Mouse (Mus musculus) testis, adult 2 months (tissue): ENCODE results near the gene Slc16a14. TPM values are rescaled to one million over a fixed set of nuclear protein-coding genes. Genes with fewer than 3 reads are reported as not detected.
A peak's percentile ranks its signal among the peaks of the same experiment; 100 is the strongest.
"Not testable (repeated sequence)": the region's sequence is repeated elsewhere in the genome, so short reads cannot be mapped to it uniquely, and the experiment has no call there.

ENCODE experiments used
- H3K27ac ChIP-seq: fragments of 200-500 bp; 2 replicates; pipeline ENCODE4 v1.5.1; 2012; ENCODE audit warnings: low read depth, low read length; ENCODE audit not compliant: control insufficient read depth, insufficient read depth
- H3K27me3 ChIP-seq: fragments of 200-500 bp; 2 replicates; pipeline ENCODE4 v1.6.1; 2012; ENCODE audit warnings: mild to moderate bottlenecking, low read length, moderate library complexity; ENCODE audit not compliant: control insufficient read depth, insufficient read depth
- H3K36me3 ChIP-seq: fragments of 200-500 bp; 2 replicates; pipeline ENCODE4 v1.6.1; 2012; ENCODE audit warnings: mild to moderate bottlenecking, low read length; ENCODE audit not compliant: control insufficient read depth, insufficient read depth
- H3K4me1 ChIP-seq: fragments of 200-500 bp; 2 replicates; pipeline ENCODE4 v1.6.1; 2012; ENCODE audit warnings: low read length; ENCODE audit not compliant: control insufficient read depth, insufficient read depth
- H3K4me3 ChIP-seq: fragments of 200-500 bp; 2 replicates; pipeline ENCODE4 v1.5.1; 2012; ENCODE audit warnings: low read depth, mild to moderate bottlenecking, low read length, moderate library complexity, mixed read lengths; ENCODE audit not compliant: control insufficient read depth
- CTCF ChIP-seq: fragments of 200-500 bp; IDR thresholded peaks from 2 replicates; pipeline ENCODE4 v1.5.1; 2012; ENCODE audit warnings: low read depth, mild to moderate bottlenecking, inconsistent platforms, low read length, moderate library complexity; ENCODE audit not compliant: control insufficient read depth, insufficient read depth, insufficient replicate concordance
- POLR2A ChIP-seq: fragments of 200-500 bp; IDR thresholded peaks from 2 replicates; pipeline ENCODE4 v1.6.1; 2012; ENCODE audit warnings: low read depth, mild to moderate bottlenecking, inconsistent platforms, low read length, moderate library complexity; ENCODE audit not compliant: control insufficient read depth
- polyA plus RNA-seq: library from polyadenylated mRNA; depleted of rRNA; stranded (reverse); fragments of >200 nt; gene quantifications from 2 replicates; pipeline ENCODE4 v1.2.3, GENCODE M21; 2012; rRNA removed

Slc16a14 gene
- 1.1 and 1.8 TPM in 2 replicates for polyA plus RNA-seq

GRCm38 (mm10) chr1:84934503-84935333, at the start of gene Slc16a14:
Slc16a14 (minus strand) TSS chr1:84935134.
- no peaks in the 10 kb centered on the region for H3K36me3 ChIP-seq
- H3K4me1 ChIP-seq = peaks cover 9% of the 10 kb centered on the region
- peak within 1 kb of the TSS; percentile 52; the same call in 1 of the 2 replicates for H3K27ac ChIP-seq
- H3K27me3 ChIP-seq = no peaks in the 10 kb centered on the region
- H3K4me3 ChIP-seq = peak within 1 kb of the TSS; percentile 76
- TF ChIP-seq POLR2A (no peak), CTCF (no peak)

- H3K4me1 ChIP-seq, H3K27ac ChIP-seq, H3K4me3 ChIP-seq, H3K27me3 ChIP-seq, H3K36me3 ChIP-seq: not testable (repeated sequence)
Measured at GRCm38 (mm10) chr1:84961779-84962178, 26.8 kb upstream of the Slc16a14 start.

- H3K36me3 ChIP-seq, H3K4me3 ChIP-seq, H3K4me1 ChIP-seq, H3K27ac ChIP-seq, H3K27me3 ChIP-seq: not testable (repeated sequence)
Measured at GRCm38 (mm10) chr1:84957713-84958112, 22.8 kb upstream of the Slc16a14 start.

- H3K27ac ChIP-seq, H3K27me3 ChIP-seq, H3K36me3 ChIP-seq, H3K4me3 ChIP-seq, H3K4me1 ChIP-seq: not testable (repeated sequence)
Measured at GRCm38 (mm10) chr1:84956771-84957170, 21.8 kb upstream of the Slc16a14 start.

- Histone ChIP-seq H3K27me3 (no peaks in the 10 kb centered on the region), H3K27ac (no peak overlapping the region), H3K4me3 (no peak overlapping the region), H3K4me1 (no peaks in the 10 kb centered on the region), H3K36me3 (no peaks in the 10 kb centered on the region)
- TF ChIP-seq CTCF = no peak
- no peak for TF ChIP-seq POLR2A
Measured at GRCm38 (mm10) chr1:84952456-84953181, 17.7 kb upstream of the Slc16a14 start.

GRCm38 (mm10) chr1:84951566-84951965, 16.6 kb upstream of the Slc16a14 start:
- TF ChIP-seq CTCF (no peak), POLR2A (no peak)
- no peaks in the 10 kb centered on the region for H3K36me3 ChIP-seq
- H3K4me1 ChIP-seq = no peaks in the 10 kb centered on the region
- no peak overlapping the region for H3K27ac ChIP-seq
- H3K27me3 ChIP-seq = no peaks in the 10 kb centered on the region
- H3K4me3 ChIP-seq = no peak overlapping the region

GRCm38 (mm10) chr1:84947390-84947789, 12.5 kb upstream of the Slc16a14 start:
- H3K27me3 ChIP-seq = no peaks in the 10 kb centered on the region
- no peaks in the 10 kb centered on the region for H3K4me1 ChIP-seq
- no peaks in the 10 kb centered on the region for H3K36me3 ChIP-seq
- TF ChIP-seq CTCF (no peak), POLR2A (no peak)
- no peak overlapping the region for H3K27ac ChIP-seq
- no peak overlapping the region for H3K4me3 ChIP-seq

GRCm38 (mm10) chr1:84945950-84946349, 11.0 kb upstream of the Slc16a14 start:
- H3K4me1 ChIP-seq = no peaks in the 10 kb centered on the region
- H3K36me3 ChIP-seq = no peaks in the 10 kb centered on the region
- no peak overlapping the region for H3K27ac ChIP-seq
- H3K4me3 ChIP-seq = no peak overlapping the region
- TF ChIP-seq POLR2A (no peak), CTCF (no peak)
- no peaks in the 10 kb centered on the region for H3K27me3 ChIP-seq
